Mouse (Mus musculus) G1E (cell line): ENCODE results near the gene Pcdh19.

Experiments used
- CTCF ChIP-seq: IDR thresholded peaks from 2 replicates; pipeline ENCODE4 v1.5.1; 2012; ENCODE audit warnings: low read depth, low read length, inconsistent platforms, mixed read lengths
- GATA1 ChIP-seq: IDR thresholded peaks from 2 replicates; pipeline ENCODE4 v1.6.1; 2012; ENCODE audit warnings: borderline replicate concordance, low read length, inconsistent platforms, mixed read lengths

DNA sequence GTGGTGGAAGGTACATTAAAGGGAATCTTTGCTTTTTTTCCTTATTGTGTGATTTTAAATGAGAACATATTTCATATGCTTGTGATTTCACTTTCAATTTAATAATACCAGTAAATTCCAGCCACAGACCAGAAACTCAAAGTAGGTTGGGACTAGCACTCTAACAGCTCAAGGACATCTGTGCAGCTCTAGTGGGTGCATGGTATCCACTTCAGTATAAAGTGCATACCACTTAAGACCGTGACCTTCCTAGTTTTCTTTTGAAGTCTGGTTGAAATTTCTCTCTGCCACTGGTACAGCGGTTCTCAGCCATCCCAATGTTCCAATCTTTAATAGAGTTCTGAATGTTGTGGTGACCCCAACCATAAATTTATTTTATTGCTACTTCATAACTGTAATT lies 47.1 kb upstream of the Pcdh19 start:
- no peak for TF ChIP-seq GATA1
- TF ChIP-seq CTCF, result no peak
